Mouse (Mus musculus): ENCODE data around the gene Tmc8. TPM values are rescaled to one million over a fixed set of nuclear protein-coding genes. Genes with fewer than 3 reads are reported as not detected.
"Not testable (repeated sequence)": the region's sequence is repeated elsewhere in the genome, so short reads cannot be mapped to it uniquely, and the experiment has no call there.

Gene Tmc8
- total RNA-seq, 2 experiments from 2014 or later, result 5.0 to 7.3 TPM

GRCm38 (mm10) chr11:117822728-117823241, 40.9 kb downstream of the Tmc8 start:
- peak; percentile 56 to 65 for DNase-seq
- intact Hi-C loops (cut with DNase I), result no loop called here

GRCm38 (mm10) chr11:117823411-117823810, 41.5 kb downstream of the Tmc8 start:
- DNase-seq, result no peak

GRCm38 (mm10) chr11:117824060-117824969, 42.4 kb downstream of the Tmc8 start:
- intact Hi-C loops (cut with DNase I), result loop anchor here (1.0 to 2.0 kb wide), 3 partner anchors 34 to 438 kb away; no protein-coding TSS in a partner anchor
- DNase-seq, result peak; percentile 85 to 87

More at GRCm38 (mm10) chr11:117823411-117823810, 41.5 kb downstream of the Tmc8 start:
- intact Hi-C loops (cut with DNase I), result no loop called here

GRCm38 (mm10) chr11:117825333-117826101, 43.6 kb downstream of the Tmc8 start, which contains the start of the genes Afmid and Tk1:
Gene Afmid, plus strand, starts transcription at chr11:117825924.
Gene Tk1, minus strand, starts transcription at chr11:117826092.
- intact Hi-C loops (cut with DNase I), result loop anchor here (2.0 kb wide), 1 partner anchor 439 kb away; no protein-coding TSS in a partner anchor
- peak; percentile 70 to 77 for DNase-seq

GRCm38 (mm10) chr11:117826164-117826563, 44.3 kb downstream of the Tmc8 start:
- DNase-seq, result no peak
- intact Hi-C loops (cut with DNase I), result no loop called here

GRCm38 (mm10) chr11:117826916-117827315, 45.0 kb downstream of the Tmc8 start:
- intact Hi-C loops (cut with DNase I), result no loop called here
- DNase-seq, result no peak

- intact Hi-C loops (cut with DNase I), result no loop called here
- DNase-seq, result no peak
Observed at GRCm38 (mm10) chr11:117827386-117827785, 45.5 kb downstream of the Tmc8 start.

GRCm38 (mm10) chr11:117828149-117828887, 46.4 kb downstream of the Tmc8 start:
- intact Hi-C loops (cut with DNase I), result no loop called here
- DNase-seq, result peak; percentile 53 to 54

- peak; percentile 58 to 67 for DNase-seq
- intact Hi-C loops (cut with DNase I), result no loop called here
Observed at GRCm38 (mm10) chr11:117828888-117829604, 47.2 kb downstream of the Tmc8 start.

- peak in 1 of 2 experiments; percentile 57 for DNase-seq
- intact Hi-C loops (cut with DNase I), result no loop called here
Observed at GRCm38 (mm10) chr11:117829671-117830215, 47.9 kb downstream of the Tmc8 start.

- no peak for DNase-seq
- intact Hi-C loops (cut with DNase I), result no loop called here
Observed at GRCm38 (mm10) chr11:117830401-117830800, 48.5 kb downstream of the Tmc8 start.

GRCm38 (mm10) chr11:117832086-117832969, 50.5 kb downstream of the Tmc8 start:
- intact Hi-C loops (cut with DNase I), result no loop called here
- DNase-seq, result peak; percentile 70 to 76

- DNase-seq; intact Hi-C loops (cut with DNase I): not testable (repeated sequence)
Observed at GRCm38 (mm10) chr11:117833509-117833908, 51.6 kb downstream of the Tmc8 start.

GRCm38 (mm10) chr11:117834086-117834485, 52.2 kb downstream of the Tmc8 start:
- no peak for DNase-seq
- intact Hi-C loops (cut with DNase I), result no loop called here

GRCm38 (mm10) chr11:117836306-117836705, 54.4 kb downstream of the Tmc8 start:
- intact Hi-C loops (cut with DNase I), result no loop called here
- DNase-seq, result no peak

GRCm38 (mm10) chr11:117838572-117838971, 56.7 kb downstream of the Tmc8 start:
- DNase-seq, result no peak

GRCm38 (mm10) chr11:117839021-117839420, 57.1 kb downstream of the Tmc8 start:
- DNase-seq, result no peak
- intact Hi-C loops (cut with DNase I), result no loop called here

More at GRCm38 (mm10) chr11:117838572-117838971, 56.7 kb downstream of the Tmc8 start:
- intact Hi-C loops (cut with DNase I), result no loop called here

- DNase-seq, result no peak
Observed at GRCm38 (mm10) chr11:117840910-117841309, 59.0 kb downstream of the Tmc8 start.

More at GRCm38 (mm10) chr11:117840910-117841309, 59.0 kb downstream of the Tmc8 start:
- intact Hi-C loops (cut with DNase I), result no loop called here

All from heart, postnatal 14 days (tissue).